Mouse (Mus musculus): ENCODE results near the gene Morc1.

Gene Morc1

DNA sequence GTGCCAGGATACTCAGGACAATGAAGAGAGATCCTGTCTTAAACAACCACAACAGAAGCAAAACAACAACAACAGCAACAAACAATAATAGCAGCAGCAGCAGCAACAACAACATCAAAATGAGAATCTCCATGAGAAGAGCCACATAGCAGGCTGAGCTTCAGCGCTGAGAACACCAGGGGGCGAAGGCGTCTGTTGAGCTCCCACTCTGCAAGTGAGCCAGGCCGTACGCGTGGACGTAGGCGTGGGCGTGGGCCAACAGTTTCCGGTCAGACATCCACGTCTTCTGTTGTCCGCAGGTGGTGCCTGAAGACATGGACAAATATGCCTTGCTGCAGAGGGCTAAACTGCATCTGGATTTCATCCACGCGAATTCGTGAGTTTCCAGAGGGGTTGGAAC is at the start of gene Morc1:
Gene Morc1, plus strand, starts transcription at position 211 of the 400 bp plus-strand sequence.
- no peaks in the 10 kb centered on the region for H3K36me3 ChIP-seq (ENCODE audit: control insufficient read depth, insufficient read depth, low read length, poor library complexity, severe bottlenecking)
- no peaks in the 10 kb centered on the region for H3K27me3 ChIP-seq (ENCODE audit: control insufficient read depth, insufficient read depth, low read length, poor library complexity, severe bottlenecking)
- no peak for DNase-seq (ENCODE audit: low read depth, low spot score)

DNA sequence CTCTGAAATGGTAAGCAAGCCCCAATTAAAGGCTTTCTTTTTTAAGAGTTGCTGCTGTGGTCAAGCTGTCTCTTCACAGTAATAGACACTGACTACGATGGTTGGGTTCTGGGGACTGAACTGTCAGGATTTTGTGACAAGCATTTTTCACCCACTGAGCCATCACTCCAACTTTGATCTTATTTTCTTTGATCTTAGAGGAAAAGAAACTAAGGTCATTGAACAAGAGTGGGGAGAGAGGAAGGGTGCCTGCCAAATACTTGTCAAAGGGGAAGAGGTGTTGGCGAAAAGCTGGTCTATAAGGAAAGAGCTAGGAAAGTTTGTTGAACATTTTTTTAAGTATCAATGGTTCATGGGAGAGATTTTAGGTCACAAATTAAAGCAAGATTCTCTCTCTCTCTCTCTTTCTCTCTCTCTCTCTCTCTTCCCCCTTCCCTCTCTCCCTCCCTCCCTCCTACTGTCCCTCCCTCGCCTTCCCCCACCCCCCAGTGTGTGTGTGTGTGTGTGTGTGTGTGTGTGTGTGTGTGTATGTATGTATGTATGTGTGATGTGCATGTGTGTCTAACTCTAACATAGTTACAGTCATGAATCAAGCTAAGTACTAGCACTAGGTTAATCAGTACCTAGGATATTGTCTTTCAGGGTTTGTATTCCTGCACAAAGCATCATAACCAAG is 47.3 kb upstream of the Morc1 start:
- DNase-seq (ENCODE audit: low read depth, low spot score): no peak
- Histone ChIP-seq H3K27me3 (ENCODE audit: control insufficient read depth, insufficient read depth, low read length, poor library complexity, severe bottlenecking) (no peaks in the 10 kb centered on the region), H3K36me3 (ENCODE audit: control insufficient read depth, insufficient read depth, low read length, poor library complexity, severe bottlenecking) (no peaks in the 10 kb centered on the region)

DNA sequence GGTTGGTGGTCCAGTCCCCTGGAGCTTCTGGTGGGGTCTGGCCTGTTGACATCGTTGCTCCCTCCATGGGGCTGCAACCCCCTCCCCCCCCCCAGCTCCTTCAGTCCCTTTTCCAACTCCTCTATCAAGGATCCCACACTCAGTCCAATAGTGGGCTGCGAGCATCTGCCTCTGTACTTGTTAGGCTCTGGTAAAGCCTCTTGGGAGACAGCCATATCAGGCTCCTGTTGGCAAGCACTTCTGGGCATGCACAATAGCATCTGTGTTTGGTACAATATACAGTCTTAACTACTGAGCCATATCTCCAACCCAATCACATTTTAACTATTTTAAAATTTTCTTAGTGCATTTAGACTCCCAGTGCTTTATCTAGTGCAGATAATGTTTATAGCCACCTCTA is 44.1 kb upstream of the Morc1 start:
- no peaks in the 10 kb centered on the region for H3K36me3 ChIP-seq (ENCODE audit: control insufficient read depth, insufficient read depth, low read length, poor library complexity, severe bottlenecking)
- H3K27me3 ChIP-seq (ENCODE audit: control insufficient read depth, insufficient read depth, low read length, poor library complexity, severe bottlenecking): no peaks in the 10 kb centered on the region

DNA sequence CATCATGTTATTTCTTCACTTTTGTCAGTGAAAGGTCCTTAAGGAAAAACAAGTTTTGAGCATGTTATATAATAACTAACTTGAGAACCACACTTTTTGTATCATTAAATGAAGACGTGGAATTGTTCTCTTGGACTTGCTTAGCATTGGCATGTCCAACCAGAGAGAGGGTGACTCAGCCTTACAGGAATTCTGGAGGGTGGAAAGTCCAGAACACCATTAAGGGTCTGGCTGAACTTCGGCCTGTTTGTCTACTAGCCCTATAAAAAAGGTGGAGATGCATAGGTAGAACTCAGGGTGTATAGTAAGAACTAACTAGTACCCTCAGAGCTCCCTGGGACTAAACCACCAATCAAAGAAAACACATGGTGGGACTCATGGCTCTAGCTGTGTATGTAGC is 35.8 kb upstream of the Morc1 start:
- DNase-seq (ENCODE audit: low read depth, low spot score): no peak
- no peaks in the 10 kb centered on the region for H3K36me3 ChIP-seq (ENCODE audit: control insufficient read depth, insufficient read depth, low read length, poor library complexity, severe bottlenecking)
- no peaks in the 10 kb centered on the region for H3K27me3 ChIP-seq (ENCODE audit: control insufficient read depth, insufficient read depth, low read length, poor library complexity, severe bottlenecking)

More for the DNA sequence above, 44.1 kb upstream of the Morc1 start:
- DNase-seq (ENCODE audit: low read depth, low spot score): no peak

DNA sequence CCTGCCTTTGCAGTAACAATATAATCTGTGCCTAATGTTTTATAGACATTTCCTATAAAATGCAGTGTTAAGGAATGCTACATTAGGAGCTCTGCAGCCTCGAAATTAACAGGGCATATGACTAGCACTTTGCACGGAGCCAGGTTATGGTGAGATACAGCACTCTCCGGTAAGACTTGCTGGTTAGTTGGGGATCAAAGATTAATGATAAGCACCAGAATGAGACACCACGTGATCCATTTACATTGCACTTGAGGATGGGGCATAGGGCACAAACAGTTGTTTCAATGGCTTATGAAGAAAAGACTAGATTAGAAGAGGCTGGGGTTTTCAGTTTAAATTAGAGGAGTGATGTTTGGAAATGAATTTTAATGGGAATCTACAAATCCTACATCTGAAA is 28.1 kb upstream of the Morc1 start:
- DNase-seq (ENCODE audit: low read depth, low spot score): no peak
- Histone ChIP-seq H3K27me3 (ENCODE audit: control insufficient read depth, insufficient read depth, low read length, poor library complexity, severe bottlenecking) (no peaks in the 10 kb centered on the region), H3K36me3 (ENCODE audit: control insufficient read depth, insufficient read depth, low read length, poor library complexity, severe bottlenecking) (no peaks in the 10 kb centered on the region)

DNA sequence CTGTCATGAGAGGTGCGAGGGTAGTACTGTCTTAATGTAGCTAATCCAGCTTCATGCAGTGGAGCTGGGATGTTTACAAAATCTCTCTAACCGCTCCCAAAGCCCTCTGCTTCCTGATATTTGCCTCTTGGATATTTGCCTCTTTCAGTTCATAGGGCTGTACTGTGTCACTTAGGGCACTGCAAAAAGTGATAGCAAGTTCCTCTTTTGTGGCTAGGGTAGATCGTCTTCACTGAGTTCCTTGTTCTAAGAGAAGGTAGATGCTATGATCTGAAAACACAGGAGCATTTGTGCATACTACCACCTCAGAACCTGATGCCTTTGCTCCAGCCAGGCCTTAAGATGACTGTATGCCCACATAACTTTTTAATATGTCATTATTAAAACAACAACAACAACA is 27.6 kb upstream of the Morc1 start:
- no peaks in the 10 kb centered on the region for H3K36me3 ChIP-seq (ENCODE audit: control insufficient read depth, insufficient read depth, low read length, poor library complexity, severe bottlenecking)
- no peak for DNase-seq (ENCODE audit: low read depth, low spot score)
- no peaks in the 10 kb centered on the region for H3K27me3 ChIP-seq (ENCODE audit: control insufficient read depth, insufficient read depth, low read length, poor library complexity, severe bottlenecking)

DNA sequence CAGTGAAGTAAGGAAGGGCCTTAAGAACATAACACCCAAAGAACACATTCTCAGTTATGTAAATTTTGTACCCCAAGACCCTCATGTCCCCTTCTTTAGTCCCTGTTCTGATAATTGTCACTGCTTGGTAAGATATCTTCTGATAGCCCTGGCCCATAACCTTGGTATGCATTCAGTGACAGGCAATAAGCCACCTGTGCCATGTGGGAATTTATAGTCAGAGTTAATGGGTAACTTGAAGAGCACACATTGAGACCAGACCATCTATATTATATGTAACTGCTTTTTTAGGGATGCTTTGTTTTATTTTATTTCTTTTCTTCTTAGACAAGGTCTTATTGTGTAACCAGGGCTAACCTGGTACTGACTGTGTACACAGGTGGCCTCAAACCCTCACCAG is 27.0 kb upstream of the Morc1 start:
- DNase-seq (ENCODE audit: low read depth, low spot score): no peak
- Histone ChIP-seq H3K27me3 (ENCODE audit: control insufficient read depth, insufficient read depth, low read length, poor library complexity, severe bottlenecking) (no peaks in the 10 kb centered on the region), H3K36me3 (ENCODE audit: control insufficient read depth, insufficient read depth, low read length, poor library complexity, severe bottlenecking) (no peaks in the 10 kb centered on the region)

DNA sequence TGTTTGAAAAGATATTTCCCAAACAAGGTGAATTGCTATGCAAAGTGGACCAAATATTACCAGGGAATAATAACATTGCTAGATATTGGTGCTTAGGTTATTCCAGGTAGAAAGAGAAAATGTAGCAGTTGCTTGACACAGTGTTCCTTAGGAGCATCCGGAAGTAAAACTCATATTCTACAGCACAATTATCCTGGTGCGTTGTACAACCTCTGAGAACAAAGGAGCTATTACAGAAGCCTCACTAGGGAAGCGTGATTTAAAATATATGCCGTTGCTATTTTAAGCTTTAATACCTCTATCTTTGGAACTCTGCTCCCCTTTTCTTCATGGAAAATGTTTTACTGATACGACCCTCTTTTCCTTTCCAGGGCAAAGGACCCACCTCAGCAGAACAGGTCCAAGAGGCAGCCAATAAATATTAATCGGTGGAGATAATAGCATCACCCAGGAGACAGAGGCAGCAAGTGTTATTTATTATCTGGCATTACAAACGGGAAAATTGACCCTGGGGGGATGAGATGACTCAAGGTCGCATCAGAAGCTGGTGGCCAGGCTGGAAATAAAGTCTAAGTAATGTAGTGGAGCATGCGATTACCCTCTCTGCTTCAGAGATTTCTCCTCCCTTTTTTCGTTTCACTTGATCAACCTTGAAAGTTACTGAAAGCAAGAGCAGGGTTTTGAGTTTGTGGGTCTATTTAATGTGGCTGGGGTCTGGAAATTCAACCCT is 25.2 kb upstream of the Morc1 start:
- no peak for DNase-seq (ENCODE audit: low read depth, low spot score)
- Histone ChIP-seq H3K36me3 (ENCODE audit: control insufficient read depth, insufficient read depth, low read length, poor library complexity, severe bottlenecking) (no peaks in the 10 kb centered on the region), H3K27me3 (ENCODE audit: control insufficient read depth, insufficient read depth, low read length, poor library complexity, severe bottlenecking) (no peaks in the 10 kb centered on the region)

DNA sequence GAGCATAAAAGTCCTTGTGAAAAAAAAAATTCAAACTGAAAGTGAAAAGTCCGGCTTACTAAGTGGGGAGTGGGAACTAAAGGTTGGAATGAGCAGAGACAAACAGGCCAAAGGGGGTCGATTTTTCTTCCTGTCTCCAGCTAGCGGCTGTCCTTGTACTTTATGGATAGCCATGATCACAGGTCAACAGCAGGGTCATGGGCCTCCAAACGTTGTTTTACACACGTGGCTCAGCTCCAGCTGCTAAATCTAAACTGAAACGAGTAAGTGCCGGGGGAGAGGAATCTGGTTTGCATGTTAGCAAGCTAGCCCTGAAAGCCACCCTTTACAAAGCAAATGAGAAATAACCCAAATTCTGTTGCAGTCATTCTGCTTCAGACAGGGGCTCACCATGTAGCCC is 21.5 kb upstream of the Morc1 start:
- no peaks in the 10 kb centered on the region for H3K27me3 ChIP-seq (ENCODE audit: control insufficient read depth, insufficient read depth, low read length, poor library complexity, severe bottlenecking)
- DNase-seq (ENCODE audit: low read depth, low spot score): no peak
- no peaks in the 10 kb centered on the region for H3K36me3 ChIP-seq (ENCODE audit: control insufficient read depth, insufficient read depth, low read length, poor library complexity, severe bottlenecking)

DNA sequence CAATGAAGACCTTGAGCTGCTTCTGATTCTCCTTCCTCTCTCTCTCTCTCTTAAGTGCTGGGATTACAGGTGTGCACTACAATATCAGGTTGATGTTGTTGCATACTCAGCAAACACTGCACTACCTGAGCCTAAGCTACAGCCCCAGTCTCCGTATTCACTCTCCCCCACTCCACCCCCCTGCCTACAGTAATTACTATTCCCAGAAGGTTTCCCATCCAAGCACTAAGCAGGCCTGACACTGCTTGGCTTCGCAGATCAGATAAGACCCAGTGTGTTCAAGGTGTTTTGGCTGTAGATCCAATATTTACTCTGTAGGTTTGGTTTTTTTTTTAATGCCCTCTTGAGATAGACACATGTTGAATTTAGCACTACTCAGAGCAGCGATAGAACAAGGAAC is 20.9 kb upstream of the Morc1 start:
- Histone ChIP-seq H3K36me3 (ENCODE audit: control insufficient read depth, insufficient read depth, low read length, poor library complexity, severe bottlenecking) (no peaks in the 10 kb centered on the region), H3K27me3 (ENCODE audit: control insufficient read depth, insufficient read depth, low read length, poor library complexity, severe bottlenecking) (no peaks in the 10 kb centered on the region)
- no peak for DNase-seq (ENCODE audit: low read depth, low spot score)

DNA sequence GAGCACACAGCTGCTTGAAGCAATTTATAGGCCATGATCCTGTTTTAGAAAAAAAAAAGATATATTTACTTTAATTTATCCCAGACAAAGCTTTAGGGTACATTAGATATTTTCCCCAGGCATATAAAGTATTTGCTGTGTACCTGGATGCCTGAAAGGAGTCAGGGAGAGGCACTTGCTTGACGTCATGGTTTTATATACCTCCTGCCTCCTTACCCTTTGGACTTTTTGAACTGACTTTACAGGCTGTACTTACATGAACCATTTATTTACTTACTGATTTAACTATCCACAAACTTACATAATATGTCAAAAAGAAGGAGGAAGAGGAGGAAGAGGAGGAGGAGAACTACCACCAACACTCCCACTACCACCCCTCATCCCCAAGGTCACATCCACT is 18.8 kb upstream of the Morc1 start, which contains the start of gene Gm5485:
Gene Gm5485, minus strand, starts transcription at position 171 of the 400 bp plus-strand sequence.
- H3K36me3 ChIP-seq (ENCODE audit: control insufficient read depth, insufficient read depth, low read length, poor library complexity, severe bottlenecking): no peaks in the 10 kb centered on the region
- DNase-seq (ENCODE audit: low read depth, low spot score): no peak
- H3K27me3 ChIP-seq (ENCODE audit: control insufficient read depth, insufficient read depth, low read length, poor library complexity, severe bottlenecking): no peaks in the 10 kb centered on the region

DNA sequence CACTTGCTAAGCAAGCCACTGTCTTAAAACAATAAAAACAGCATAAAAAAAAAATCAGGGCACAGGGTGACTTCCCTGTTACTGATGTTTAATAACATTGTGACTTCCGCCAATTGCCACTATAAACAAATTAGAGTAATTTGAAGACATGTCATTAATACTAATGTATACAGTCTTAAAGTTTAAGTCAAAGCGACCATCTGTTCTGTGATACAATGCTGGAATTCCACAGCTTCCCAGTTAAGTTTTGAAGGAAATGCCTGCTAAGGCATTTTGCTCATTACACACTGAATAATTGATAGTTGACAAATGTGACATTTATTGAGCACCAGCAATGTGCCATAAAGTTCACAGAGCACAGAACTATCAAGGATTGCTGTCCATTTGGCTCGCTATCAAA is 12.5 kb upstream of the Morc1 start:
- Histone ChIP-seq H3K36me3 (ENCODE audit: control insufficient read depth, insufficient read depth, low read length, poor library complexity, severe bottlenecking) (no peaks in the 10 kb centered on the region), H3K27me3 (ENCODE audit: control insufficient read depth, insufficient read depth, low read length, poor library complexity, severe bottlenecking) (no peaks in the 10 kb centered on the region)
- DNase-seq (ENCODE audit: low read depth, low spot score): no peak

DNA sequence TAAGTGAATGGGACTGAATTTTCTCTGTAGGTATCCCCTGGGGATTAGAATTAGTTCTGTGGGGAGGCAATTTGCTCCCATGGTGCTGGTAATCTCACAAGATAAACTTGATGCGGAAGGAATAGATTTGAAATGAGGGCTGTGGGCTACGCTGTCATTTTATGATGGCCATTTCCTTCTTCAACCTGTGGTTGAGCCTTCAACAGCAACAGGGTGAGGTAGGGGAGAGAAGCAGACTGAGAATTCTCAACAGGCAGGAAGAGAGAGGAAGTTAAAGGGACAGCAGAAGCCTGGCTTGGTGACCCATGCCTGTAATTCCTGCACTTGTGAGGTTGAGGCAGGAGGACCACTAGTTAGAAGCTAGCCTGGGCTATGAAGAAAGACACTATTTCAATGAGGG is 12.0 kb upstream of the Morc1 start:
- no peak for DNase-seq (ENCODE audit: low read depth, low spot score)
- H3K36me3 ChIP-seq (ENCODE audit: control insufficient read depth, insufficient read depth, low read length, poor library complexity, severe bottlenecking): no peaks in the 10 kb centered on the region
- no peaks in the 10 kb centered on the region for H3K27me3 ChIP-seq (ENCODE audit: control insufficient read depth, insufficient read depth, low read length, poor library complexity, severe bottlenecking)

DNA sequence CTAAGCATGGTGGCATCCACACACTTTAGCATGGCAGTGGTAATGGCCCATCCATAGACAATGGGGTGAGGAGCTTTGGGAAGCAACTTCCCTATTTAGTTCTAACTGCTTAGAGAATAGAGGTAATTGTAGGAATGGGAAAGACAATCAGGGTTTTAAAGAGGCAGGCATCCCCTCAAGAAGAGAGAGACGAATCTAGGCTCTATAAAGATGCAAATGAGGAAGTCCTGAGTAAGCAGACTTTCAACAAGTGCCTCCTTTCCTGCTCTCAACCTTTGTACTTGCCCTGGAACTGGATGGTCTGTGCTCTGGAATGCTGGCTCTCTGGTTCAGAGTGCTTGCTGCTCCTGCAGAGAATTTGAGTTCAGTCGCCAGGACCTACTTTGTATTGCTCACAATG is 8.5 kb upstream of the Morc1 start:
- Histone ChIP-seq H3K36me3 (ENCODE audit: control insufficient read depth, insufficient read depth, low read length, poor library complexity, severe bottlenecking) (no peaks in the 10 kb centered on the region), H3K27me3 (ENCODE audit: control insufficient read depth, insufficient read depth, low read length, poor library complexity, severe bottlenecking) (no peaks in the 10 kb centered on the region)
- no peak for DNase-seq (ENCODE audit: low read depth, low spot score)

DNA sequence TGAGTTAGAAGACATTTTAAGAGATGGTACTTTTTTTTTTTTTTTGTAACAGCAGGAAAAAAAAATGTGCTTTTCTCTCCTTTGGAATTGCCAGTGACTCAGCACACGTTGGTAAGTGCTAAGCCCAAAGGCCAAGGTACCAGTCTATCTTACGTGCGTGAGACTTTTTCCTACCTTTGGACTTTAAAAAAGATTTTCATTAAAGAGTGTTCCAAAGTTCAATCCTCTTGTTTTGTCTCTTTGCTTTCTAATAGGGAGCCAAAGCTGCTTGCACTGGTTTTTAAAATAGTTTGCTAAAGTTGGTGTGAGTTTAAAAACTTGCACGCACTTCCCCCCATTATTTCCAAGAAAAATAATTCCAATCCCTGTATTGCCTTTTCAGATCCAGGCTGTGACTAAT is 7.0 kb upstream of the Morc1 start:
- H3K27me3 ChIP-seq (ENCODE audit: control insufficient read depth, insufficient read depth, low read length, poor library complexity, severe bottlenecking): no peaks in the 10 kb centered on the region
- no peaks in the 10 kb centered on the region for H3K36me3 ChIP-seq (ENCODE audit: control insufficient read depth, insufficient read depth, low read length, poor library complexity, severe bottlenecking)
- DNase-seq (ENCODE audit: low read depth, low spot score): no peak

DNA sequence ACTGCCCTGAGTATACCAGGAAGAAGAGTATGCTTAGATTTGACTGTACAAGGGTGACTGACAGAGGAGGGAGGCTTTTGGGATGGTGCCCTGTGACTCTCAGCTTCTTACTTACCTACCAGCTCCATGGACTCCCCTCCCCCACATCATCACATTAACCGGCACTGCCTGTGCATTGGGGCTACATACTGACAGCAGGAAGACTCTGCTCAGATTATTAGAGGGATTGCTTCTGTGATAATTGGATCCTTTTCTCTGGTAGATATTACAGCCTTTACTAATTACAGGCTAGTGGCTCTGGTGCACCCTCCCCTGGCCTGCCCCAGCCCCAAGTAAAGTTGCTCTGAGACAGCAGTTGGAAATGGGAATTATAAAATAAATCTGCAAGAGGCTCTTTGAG is 1.6 kb upstream of the Morc1 start:
- no peaks in the 10 kb centered on the region for H3K36me3 ChIP-seq (ENCODE audit: control insufficient read depth, insufficient read depth, low read length, poor library complexity, severe bottlenecking)
- DNase-seq (ENCODE audit: low read depth, low spot score): no peak

More for the DNA sequence above, 1.6 kb upstream of the Morc1 start:
- no peaks in the 10 kb centered on the region for H3K27me3 ChIP-seq (ENCODE audit: control insufficient read depth, insufficient read depth, low read length, poor library complexity, severe bottlenecking)

Data from splenic B cell, adult 2 months (primary cell).